Mouse (Mus musculus) erythroblast, embryonic 14.5 days (primary cell): ENCODE measurements around the gene Retreg3.

Source experiments
- GATA1 ChIP-seq: IDR thresholded peaks from 2 replicates; pipeline ENCODE4 v1.6.1; 2012; ENCODE audit warnings: low read length, inconsistent platforms, mixed read lengths
- TAL1 ChIP-seq: IDR thresholded peaks from 3 replicates; pipeline ENCODE4 v1.6.1; 2012; ENCODE audit warnings: low read length, inconsistent platforms, mixed read lengths

GRCm38 (mm10) chr11:101155151-101155550, 35.5 kb upstream of the Retreg3 start:
- TF ChIP-seq GATA1 (no peak), TAL1 (no peak)
